Mouse (Mus musculus): ENCODE data around the gene Kif1b.

Kif1b gene

GRCm38 (mm10) chr4:149313558-149314253, 6.2 kb upstream of the Kif1b start:
- DNase-seq: no peak

DNA sequence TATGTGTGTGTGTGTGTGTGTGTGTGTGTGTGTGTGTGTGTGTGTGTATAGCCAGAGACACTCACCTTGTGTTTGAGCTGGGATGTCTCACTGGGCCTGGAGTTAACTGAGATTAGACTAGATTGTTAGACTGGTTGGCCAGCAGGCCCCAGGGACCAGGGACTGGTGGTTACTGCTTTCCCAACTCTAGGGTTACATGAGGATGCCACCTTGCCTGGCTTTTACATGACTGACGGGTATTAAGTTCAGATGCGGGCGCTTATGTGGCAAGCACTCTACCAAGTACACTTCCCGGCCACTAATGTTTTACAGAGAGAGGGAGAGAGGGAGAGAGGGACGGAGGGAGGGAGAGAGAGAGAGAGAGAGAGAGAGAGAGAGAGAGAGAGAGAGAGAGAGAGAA, 4.5 kb upstream of the Kif1b start:
- no peak for DNase-seq

GRCm38 (mm10) chr4:149308491-149308820, 963 bp upstream of the Kif1b start:
- no peak for DNase-seq

DNA sequence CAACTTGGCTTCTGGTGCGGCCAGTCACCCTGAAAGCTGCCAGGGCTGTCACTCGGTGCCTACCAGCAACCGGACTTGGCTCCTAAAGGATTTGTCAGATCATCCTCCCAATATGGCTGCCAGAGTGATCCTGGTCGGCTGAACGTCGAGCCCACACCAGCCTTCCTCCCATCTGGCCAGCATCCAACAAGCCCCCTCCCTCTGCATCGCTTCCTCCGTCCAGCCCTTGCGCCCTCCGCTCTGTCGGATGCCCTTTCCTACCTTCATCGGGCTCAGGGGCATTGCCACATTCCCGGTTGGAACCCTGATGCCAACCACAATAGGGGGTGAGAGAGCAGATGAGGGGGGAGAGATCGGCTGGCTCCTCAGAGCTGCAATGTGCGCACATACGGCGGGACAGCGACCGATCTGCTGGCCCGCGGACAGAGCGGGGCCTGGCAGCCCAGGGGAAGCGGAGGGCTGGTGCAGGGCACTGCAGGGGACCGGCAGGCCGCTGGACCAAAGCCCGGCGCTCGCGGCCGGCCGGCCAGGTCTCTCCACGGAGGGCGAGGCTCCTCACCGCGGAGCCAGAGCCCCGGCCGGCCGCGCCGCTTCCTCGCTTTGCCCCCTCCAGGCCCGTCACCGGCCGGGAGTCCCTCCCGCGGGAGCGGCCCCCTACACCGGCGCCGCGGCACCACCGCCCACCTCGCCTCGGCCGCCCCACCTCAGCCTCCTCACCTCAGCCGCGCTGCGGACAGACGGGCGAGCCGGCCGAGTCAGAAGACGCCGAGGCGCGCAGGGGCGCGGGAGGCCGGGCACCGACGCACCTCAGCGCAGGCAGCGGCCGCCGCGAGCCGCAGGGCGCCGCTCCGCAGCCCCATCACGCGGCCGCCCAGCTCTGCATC, 539 bp downstream of the Kif1b start:
- peak; percentile 28 for DNase-seq

- DNase-seq: no peak
Observed at GRCm38 (mm10) chr4:149305761-149306711, 1.5 kb downstream of the Kif1b start.

DNA sequence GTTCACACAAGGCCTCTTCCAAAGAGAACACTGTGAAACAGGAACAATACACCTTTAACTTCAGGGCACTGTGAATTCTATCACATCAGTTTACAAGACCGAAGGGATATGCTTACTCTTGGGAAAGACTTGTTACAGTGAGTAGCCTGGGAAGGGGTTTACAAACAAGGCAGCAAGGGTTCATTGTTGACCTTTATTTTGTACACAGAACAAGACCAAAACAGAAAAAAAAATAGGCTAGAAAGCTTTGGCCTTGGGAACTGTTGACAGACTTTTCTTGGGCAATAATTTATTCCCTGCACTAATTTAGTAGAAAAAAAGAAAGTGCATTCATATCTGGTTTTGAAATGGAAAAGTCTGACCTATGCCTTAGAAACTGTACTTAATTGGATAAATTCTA, 3.0 kb downstream of the Kif1b start:
- DNase-seq: no peak

GRCm38 (mm10) chr4:149303502-149303901, 4.0 kb downstream of the Kif1b start:
- DNase-seq: no peak

- no peak for DNase-seq
Observed at GRCm38 (mm10) chr4:149302751-149303150, 4.7 kb downstream of the Kif1b start.

DNA sequence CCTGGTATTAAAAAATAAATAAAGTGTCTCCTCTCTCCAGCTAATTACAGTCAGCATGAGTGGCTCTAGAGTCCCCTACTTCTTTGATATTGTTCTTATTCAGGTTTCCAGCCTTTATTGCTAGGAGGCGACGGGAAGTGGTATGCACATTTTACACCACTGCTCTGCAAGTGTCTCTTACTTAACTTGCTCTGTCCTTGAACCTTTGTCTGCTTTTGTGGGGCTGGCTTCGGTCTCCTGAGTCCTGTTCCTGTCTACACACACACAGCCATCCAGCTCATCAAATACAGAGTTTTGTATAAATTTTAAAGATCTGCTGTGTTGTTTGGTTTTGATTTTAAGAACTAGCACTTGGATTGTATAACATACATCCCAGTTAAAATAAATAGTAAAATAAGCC, 5.4 kb downstream of the Kif1b start:
- no peak for DNase-seq

DNA sequence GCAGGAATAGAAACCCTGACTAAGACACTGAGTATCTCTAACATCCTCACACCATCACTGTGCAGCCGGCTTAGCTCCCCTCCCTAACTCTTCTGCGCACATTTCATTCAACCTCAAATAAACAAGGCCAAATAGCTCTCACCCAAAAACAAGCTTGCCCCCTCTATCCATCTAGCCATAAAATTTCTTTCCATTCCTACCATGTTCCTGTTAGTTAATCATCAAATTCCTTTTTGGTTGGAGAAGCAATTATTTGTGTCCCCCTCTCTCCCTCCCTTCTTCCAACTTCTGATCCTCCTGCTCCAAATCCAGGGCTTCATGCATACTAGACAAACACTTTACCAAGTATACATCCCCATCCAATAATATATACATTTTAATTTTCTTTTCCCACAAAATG, 11.0 kb downstream of the Kif1b start:
- no peak for DNase-seq

- no peak for DNase-seq
Observed at GRCm38 (mm10) chr4:149292984-149293383, 14.5 kb downstream of the Kif1b start.

DNA sequence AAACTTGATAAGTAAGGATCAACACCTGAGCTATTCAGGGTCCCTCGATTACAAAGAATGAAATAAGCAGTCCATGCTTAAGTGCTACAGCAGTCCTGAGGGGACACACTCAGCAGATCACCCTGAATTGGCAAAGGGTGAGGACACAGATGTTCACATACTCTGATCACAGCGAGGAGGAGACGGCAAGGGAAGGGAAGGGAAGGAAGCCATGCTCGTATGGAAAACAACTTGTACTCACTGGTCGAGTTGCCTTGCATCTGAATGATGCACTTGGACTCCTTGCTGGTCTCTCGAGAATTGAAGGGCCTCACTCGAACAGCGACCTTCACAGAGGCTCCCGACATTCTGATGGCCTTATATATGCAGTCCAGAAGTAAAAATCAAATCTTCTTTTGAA, 16.4 kb downstream of the Kif1b start:
- DNase-seq: no peak

DNA sequence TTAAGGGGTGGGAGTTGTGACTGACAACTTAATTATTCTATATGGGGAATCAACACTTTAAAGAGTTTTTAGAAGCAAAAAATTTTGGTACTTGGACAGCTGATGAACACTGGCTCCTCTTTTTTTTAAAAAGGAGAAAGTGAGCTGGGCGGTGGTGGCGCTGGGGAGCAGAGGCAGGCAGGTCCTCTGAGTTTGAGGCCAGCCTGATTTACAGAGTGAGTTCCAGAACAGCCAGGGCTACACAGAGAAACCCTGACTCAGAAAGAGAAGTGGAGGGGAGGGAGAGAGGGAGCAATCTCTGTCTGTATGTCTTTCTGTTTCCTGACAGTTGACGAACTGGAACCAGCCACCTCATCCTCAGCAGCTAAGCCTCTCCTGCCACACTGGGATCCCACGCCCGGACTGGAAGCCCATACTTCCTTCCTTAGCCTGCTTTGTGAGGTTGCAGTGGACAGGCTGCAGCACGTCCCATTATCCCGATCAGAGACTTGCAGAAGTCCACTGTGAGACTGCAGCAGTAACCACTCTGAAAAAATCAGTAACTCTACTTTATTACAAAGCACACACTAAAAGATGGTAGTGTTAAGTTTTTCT, 17.2 kb downstream of the Kif1b start:
- DNase-seq: no peak

DNA sequence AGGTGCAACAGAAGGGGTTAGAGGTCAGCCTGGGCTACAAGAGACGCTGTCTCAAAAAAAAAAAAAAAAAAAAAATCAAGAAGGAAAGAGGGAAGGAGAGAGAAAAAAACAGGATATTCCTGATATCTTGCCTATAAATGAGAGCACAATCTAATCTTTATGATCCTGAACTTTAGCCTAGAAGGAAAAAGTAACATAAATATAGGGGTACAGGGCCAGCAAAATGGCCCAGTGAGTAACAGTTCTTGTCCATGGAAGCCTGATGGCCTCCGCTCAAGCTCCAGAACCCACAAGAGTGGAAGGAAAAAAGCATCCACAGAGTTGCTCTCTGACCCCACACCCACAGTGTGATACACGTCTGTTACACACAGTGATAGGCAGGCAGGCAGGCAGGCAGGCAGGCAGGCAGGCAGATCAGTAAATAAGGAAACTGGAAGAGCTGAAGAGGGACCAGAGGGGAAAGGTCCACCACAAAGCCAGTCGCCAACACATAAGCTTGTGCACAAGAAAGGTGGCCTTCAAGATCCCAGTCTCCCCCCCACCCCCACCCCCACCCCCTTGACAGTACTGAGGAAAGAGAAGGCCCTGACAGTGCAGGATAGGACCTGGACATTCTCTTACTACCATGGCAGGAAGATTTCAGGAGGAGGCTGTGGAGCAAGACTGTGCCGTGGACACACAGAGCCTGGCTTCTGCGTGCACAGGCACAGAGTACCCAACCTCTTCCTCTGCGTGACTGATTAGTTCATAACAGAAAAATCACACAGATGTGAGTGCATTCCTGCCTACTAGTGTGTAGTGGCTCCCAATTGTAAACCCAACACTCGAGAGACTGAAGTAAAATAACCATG, 21.0 kb downstream of the Kif1b start:
- no peak for DNase-seq

GRCm38 (mm10) chr4:149285691-149286090, 21.8 kb downstream of the Kif1b start:
- DNase-seq: no peak

DNA sequence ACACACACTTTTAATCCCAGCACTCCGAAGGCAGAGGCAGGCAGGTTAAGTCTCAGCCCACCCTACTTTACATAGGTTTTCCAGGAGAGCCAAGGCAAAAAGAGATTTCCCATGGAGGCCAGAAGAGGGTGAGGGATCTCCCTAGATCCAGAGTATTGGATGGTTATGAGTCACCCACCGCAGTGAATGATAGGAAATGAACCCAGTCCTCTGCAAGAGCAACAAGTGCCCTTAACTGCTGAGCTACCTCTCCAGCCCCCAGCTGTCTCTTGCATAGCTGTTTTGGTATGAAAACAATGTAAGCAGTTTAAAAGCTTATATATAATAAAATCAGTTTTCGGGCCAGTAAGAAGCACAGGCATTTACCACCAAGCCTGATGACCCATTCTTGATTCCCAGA, 24.5 kb downstream of the Kif1b start:
- no peak for DNase-seq

- DNase-seq: no peak
Observed at GRCm38 (mm10) chr4:149282025-149282738, 25.3 kb downstream of the Kif1b start.

- no peak for DNase-seq
Observed at GRCm38 (mm10) chr4:149277571-149277970, 29.9 kb downstream of the Kif1b start.

DNA sequence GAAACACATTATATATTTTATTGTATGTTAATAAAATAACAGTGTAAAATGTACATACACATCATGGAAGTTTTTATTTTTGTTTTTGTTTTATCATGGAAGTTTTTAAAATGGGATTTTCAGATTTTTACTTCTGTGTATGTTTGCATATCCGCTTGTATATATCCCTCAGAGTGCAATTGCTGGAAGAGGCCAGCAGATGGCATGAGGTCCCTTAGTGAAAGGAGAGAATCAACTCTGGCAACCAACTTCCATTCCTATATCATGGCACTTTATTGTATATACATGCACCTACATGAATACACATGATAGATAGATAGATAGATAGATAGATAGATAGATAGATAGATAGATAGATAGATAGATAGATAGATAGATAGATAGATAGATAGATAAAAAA, 34.4 kb downstream of the Kif1b start:
- peak; percentile 21 for DNase-seq

DNA sequence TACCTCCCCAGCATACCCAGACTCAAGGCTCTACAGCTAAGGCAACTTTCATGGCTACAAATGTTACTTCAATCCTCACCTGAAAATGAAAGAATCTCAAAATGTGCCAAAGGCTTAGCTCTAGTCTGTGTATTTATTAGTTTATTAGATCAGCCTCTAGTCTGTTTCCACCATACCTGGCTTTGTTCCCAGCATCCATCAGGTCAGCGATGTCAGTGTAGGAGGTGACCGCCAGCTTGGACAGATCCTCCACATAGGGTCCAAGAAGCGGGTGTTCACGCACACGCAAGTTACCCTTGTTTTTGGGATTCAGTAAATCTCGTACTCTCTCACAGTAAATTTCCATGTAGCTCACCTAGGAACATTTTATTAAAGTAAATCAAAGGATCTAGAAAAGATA, 37.0 kb downstream of the Kif1b start:
- no peak for DNase-seq

- DNase-seq: no peak
Observed at GRCm38 (mm10) chr4:149269026-149269425, 38.5 kb downstream of the Kif1b start.

Measured in thymus, postnatal 4 days (tissue).